Mouse (Mus musculus) G1E (cell line): Measurements from ENCODE around the gene Asns. TPM values are rescaled to one million over a fixed set of nuclear protein-coding genes. Genes with fewer than 3 reads are reported as not detected.

ENCODE experiments used
- ATAC-seq: 2 replicates; pipeline ENCODE4 v1.8.0; 2016; ENCODE audit warnings: mild to moderate bottlenecking; ENCODE audit not compliant: insufficient number of reproducible peaks, poor library complexity, low FRiP score, severe bottlenecking; ENCODE audit errors: extremely low read depth
- DNase-seq: peaks from one replicate; pipeline ENCODE4 v3.0.0; 2012; ENCODE audit warnings: low spot score
- H3K27me3 ChIP-seq: 2 replicates; pipeline ENCODE4 v1.6.1; 2012; ENCODE audit warnings: mild to moderate bottlenecking, low read length, inconsistent platforms; ENCODE audit not compliant: insufficient read depth
- H3K36me3 ChIP-seq: replicated peaks from 2 replicates; pipeline ENCODE3; 2012; ENCODE audit warnings: mild to moderate bottlenecking, inconsistent platforms
- H3K4me1 ChIP-seq: 2 replicates; pipeline ENCODE4 v1.6.1; 2012; ENCODE audit warnings: low read depth, low read length, inconsistent platforms, mixed read lengths; ENCODE audit not compliant: insufficient read depth
- H3K4me3 ChIP-seq: 2 replicates; pipeline ENCODE4 v1.5.1; 2012; ENCODE audit warnings: low read depth, mild to moderate bottlenecking, inconsistent platforms, low read length, moderate library complexity, mixed read lengths
- H3K9me3 ChIP-seq: replicated peaks from 2 replicates; pipeline ENCODE4 v1.6.1; 2012; ENCODE audit warnings: inconsistent platforms
- CTCF ChIP-seq: IDR thresholded peaks from 2 replicates; pipeline ENCODE4 v1.5.1; 2012; ENCODE audit warnings: low read depth, low read length, inconsistent platforms, mixed read lengths
- TAL1 ChIP-seq: conservative IDR thresholded peaks from 2 replicates; pipeline ENCODE4 v1.6.1; 2012; ENCODE audit warnings: low read depth, low read length, inconsistent platforms, mixed read lengths
- polyA plus RNA-seq: library from polyadenylated mRNA; stranded (reverse); fragments of >175 nt; gene quantifications from 2 replicates; pipeline ENCODE4 v1.2.3, GENCODE M21; 2012
- total RNA-seq, 2 experiments: library from RNA; stranded (forward) in 1 of 2; stranded (reverse) in 1 of 2; fragments of 200-1000 nt in 1 of 2; fragments of >200 nt in 1 of 2; fragmentation: Nextera tagmentation in 1 of 2; gene quantifications; 2 replicates each; pipeline ENCODE4 v1.2.3; 2014 to 2017

Asns gene
- total and polyA plus RNA-seq, 3 experiments, result 100 to 2,154 (median 621) TPM

DNA sequence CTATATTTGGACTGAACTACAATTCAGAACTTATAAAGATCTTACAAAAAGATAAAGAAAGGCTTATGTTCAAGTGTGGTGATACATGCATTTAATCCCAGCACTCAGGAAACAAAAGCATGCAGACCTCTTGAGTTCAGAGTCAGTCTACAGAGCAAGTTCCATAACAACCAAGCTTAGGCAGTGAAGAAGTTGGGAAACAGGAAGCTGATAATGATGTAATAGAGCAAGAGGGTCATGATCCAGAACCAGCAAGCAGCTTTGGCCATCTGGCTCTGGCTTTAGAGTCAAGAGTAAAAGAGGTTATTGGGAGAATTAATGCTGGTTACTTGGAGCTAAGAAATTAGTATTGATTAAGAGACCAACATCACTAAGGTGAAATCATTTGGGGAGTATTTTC is 44.6 kb downstream of the Asns start:
- no peaks in the 10 kb centered on the region for H3K4me1 ChIP-seq
- H3K9me3 ChIP-seq, result no peaks in the 10 kb centered on the region
- H3K36me3 ChIP-seq, result no peaks in the 10 kb centered on the region
- no peaks in the 10 kb centered on the region for H3K27me3 ChIP-seq
- H3K4me3 ChIP-seq, result no peak overlapping the region
- no peak for TF ChIP-seq CTCF
- no peak for TF ChIP-seq TAL1
- DNase-seq (no peak), ATAC-seq (no peak)

Other genes starting within 250 kb of the Asns start
- not detected in 2 replicates for gene Tac1, start 138.4 kb downstream of the Asns start, total RNA-seq (2014; fragmentation: Nextera tagmentation)
- 0.23 TPM in 1 of 2 replicates, not detected in the other for gene Tac1, start 138.4 kb downstream of the Asns start, total RNA-seq (2017)
- gene Tac1, start 138.4 kb downstream of the Asns start, polyA plus RNA-seq, result not detected in 2 replicates
- 49.1 and 56.8 TPM in 2 replicates for gene C1galt1, start 151.6 kb upstream of the Asns start, total RNA-seq (2014; fragmentation: Nextera tagmentation)
- 21.8 and 25.4 TPM in 2 replicates for gene C1galt1, start 151.6 kb upstream of the Asns start, total RNA-seq (2017)
- gene C1galt1, start 151.6 kb upstream of the Asns start, polyA plus RNA-seq, result 2.5 and 2.7 TPM in 2 replicates